Mouse (Mus musculus) embryo, embryonic 11 days (tissue): ENCODE results near the gene Prkch.
A peak's percentile ranks its signal among the peaks of the same experiment; 100 is the strongest.

ENCODE experiments used
- DNase-seq: peaks from one replicate; pipeline ENCODE4 v3.0.0-alpha.2; 2015

The Prkch gene

GRCm38 (mm10) chr12:73764649-73765525 is 180.3 kb downstream of the Prkch start:
- no peak for DNase-seq

GRCm38 (mm10) chr12:73766152-73766551 is 181.6 kb downstream of the Prkch start:
- DNase-seq, result no peak

GRCm38 (mm10) chr12:73768788-73769187 is 184.2 kb downstream of the Prkch start:
- no peak for DNase-seq

GRCm38 (mm10) chr12:73769536-73769935 is 184.9 kb downstream of the Prkch start:
- DNase-seq, result no peak

- DNase-seq, result no peak
These were observed 186.2 kb downstream of the Prkch start for GRCm38 (mm10) chr12:73770771-73771170.

GRCm38 (mm10) chr12:73774793-73775385 is 190.3 kb downstream of the Prkch start:
- DNase-seq, result no peak

- no peak for DNase-seq
These were observed 191.9 kb downstream of the Prkch start for GRCm38 (mm10) chr12:73776401-73776945.

- DNase-seq, result no peak
These were observed 193.1 kb downstream of the Prkch start for GRCm38 (mm10) chr12:73777673-73778072.

GRCm38 (mm10) chr12:73779332-73780231 is 195.0 kb downstream of the Prkch start:
- DNase-seq, result no peak

- DNase-seq, result no peak
These were observed 196.9 kb downstream of the Prkch start for GRCm38 (mm10) chr12:73781425-73782032.

GRCm38 (mm10) chr12:73786909-73787308 is 202.3 kb downstream of the Prkch start:
- DNase-seq, result no peak

- DNase-seq, result no peak
These were observed 204.3 kb downstream of the Prkch start for GRCm38 (mm10) chr12:73788850-73789249.

GRCm38 (mm10) chr12:73790571-73791108 is 206.0 kb downstream of the Prkch start:
- DNase-seq, result peak; percentile 25

GRCm38 (mm10) chr12:73793216-73793615 is 208.6 kb downstream of the Prkch start:
- no peak for DNase-seq

GRCm38 (mm10) chr12:73793744-73794143 is 209.1 kb downstream of the Prkch start:
- no peak for DNase-seq

- peak; percentile 23 for DNase-seq
These were observed 209.7 kb downstream of the Prkch start for GRCm38 (mm10) chr12:73794151-73794883.

GRCm38 (mm10) chr12:73799671-73800070 is 215.1 kb downstream of the Prkch start:
- no peak for DNase-seq

- DNase-seq, result no peak
These were observed 216.3 kb downstream of the Prkch start for GRCm38 (mm10) chr12:73800886-73801285.

GRCm38 (mm10) chr12:73801845-73802244 is 217.2 kb downstream of the Prkch start:
- DNase-seq, result no peak

- DNase-seq, result no peak
These were observed 217.9 kb downstream of the Prkch start for GRCm38 (mm10) chr12:73802379-73803057.

GRCm38 (mm10) chr12:73803946-73804345 is 219.3 kb downstream of the Prkch start:
- no peak for DNase-seq
